Mouse (Mus musculus): ENCODE data around the gene Sez6l2. TPM values are rescaled to one million over a fixed set of nuclear protein-coding genes. Genes with fewer than 3 reads are reported as not detected.

The Sez6l2 gene
- polyA plus RNA-seq, 1 experiment from 2014 or later = 6.7 TPM

GRCm38 (mm10) chr7:126926299-126926698 is 24.1 kb upstream of the Sez6l2 start:
- DNase-seq (ENCODE audit: low spot score) = no peak
- H3K27ac ChIP-seq (ENCODE audit: low read depth, low read length) = no peak overlapping the region
- no peaks in the 10 kb centered on the region for H3K36me3 ChIP-seq (ENCODE audit: control insufficient read depth, insufficient read depth, low read length)
- H3K27me3 ChIP-seq (ENCODE audit: control insufficient read depth, insufficient read depth, low read length) = no peaks in the 10 kb centered on the region
- WGBS = 54% methylated on average over 3 of the region's 3 CpGs
- no peak overlapping the region for H3K4me3 ChIP-seq (ENCODE audit: low read depth, low read length)
- no peak for ATAC-seq (replicated peaks; ENCODE audit: low FRiP score)
- H3K9me3 ChIP-seq (ENCODE audit: control insufficient read depth, low read length) = no peaks in the 10 kb centered on the region
- no peak overlapping the region for H3K4me2 ChIP-seq (ENCODE audit: low read depth, low read length, severe bottlenecking)
- H3K4me1 ChIP-seq (replicated peaks; ENCODE audit: control insufficient read depth, insufficient read depth, low read length) = peaks cover 2% of the 10 kb centered on the region; the same call in 1 of the 2 replicates
- H3K9ac ChIP-seq (ENCODE audit: low read length) = no peak overlapping the region

DNA sequence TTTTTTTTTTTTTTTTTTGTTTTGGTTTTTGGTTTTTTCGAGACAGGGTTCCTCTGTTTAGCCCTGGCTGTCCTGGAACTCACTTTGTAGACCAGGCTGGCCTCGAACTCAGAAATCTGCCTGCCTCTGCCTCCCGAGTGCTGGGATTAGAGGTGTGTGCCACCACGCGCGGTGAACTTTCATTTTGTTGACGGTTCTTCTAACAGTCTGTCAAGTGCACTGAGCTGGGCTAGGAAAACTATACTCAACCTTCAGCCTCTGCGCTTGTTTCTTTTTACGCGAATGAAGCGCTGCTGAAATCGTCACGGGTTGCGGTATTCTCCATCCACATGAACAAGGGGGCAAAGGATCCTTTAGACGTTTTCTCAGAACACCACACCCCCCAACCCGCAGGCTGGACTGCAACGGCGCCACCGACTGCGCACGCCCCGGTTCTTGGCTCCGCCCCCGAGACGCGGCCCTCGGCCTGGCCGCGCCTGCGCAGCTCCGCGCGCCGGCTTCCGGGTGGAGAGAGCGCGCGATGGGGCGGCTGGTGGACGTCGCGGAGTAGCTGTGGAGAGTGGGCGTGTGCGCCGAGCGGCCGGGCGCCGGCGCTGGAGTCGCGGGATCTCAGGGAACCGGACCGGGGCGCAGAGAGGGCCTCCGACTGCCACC is 21.9 kb upstream of the Sez6l2 start, which contains the start of gene Kctd13:
Gene Kctd13 (plus strand): TSS at position 496 of the 654 bp plus-strand sequence.
- DNase-seq (ENCODE audit: low spot score) (peak; percentile 95), ATAC-seq (replicated peaks; ENCODE audit: low FRiP score) (peak; percentile 97)
- H3K27ac ChIP-seq (ENCODE audit: low read depth, low read length) = peak within 1 kb of the TSS; percentile 41; the same call in 1 of the 2 replicates
- no peaks in the 10 kb centered on the region for H3K36me3 ChIP-seq (ENCODE audit: control insufficient read depth, insufficient read depth, low read length)
- no peaks in the 10 kb centered on the region for H3K27me3 ChIP-seq (ENCODE audit: control insufficient read depth, insufficient read depth, low read length)
- H3K9ac ChIP-seq (ENCODE audit: low read length) = peak within 1 kb of the TSS; percentile 84
- WGBS = 5% methylated on average over 56 of the region's 56 CpGs
- H3K9me3 ChIP-seq (ENCODE audit: control insufficient read depth, low read length) = no peaks in the 10 kb centered on the region
- peak within 1 kb of the TSS; percentile 96 for H3K4me2 ChIP-seq (ENCODE audit: low read depth, low read length, severe bottlenecking)
- H3K4me1 ChIP-seq (replicated peaks; ENCODE audit: control insufficient read depth, insufficient read depth, low read length) = peaks cover 2% of the 10 kb centered on the region; the same call in 1 of the 2 replicates
- H3K4me3 ChIP-seq (ENCODE audit: low read depth, low read length) = peak within 1 kb of the TSS; percentile 84

- no peaks in the 10 kb centered on the region for H3K36me3 ChIP-seq (ENCODE audit: control insufficient read depth, insufficient read depth, low read length)
- DNase-seq (ENCODE audit: low spot score) = no peak
- no peaks in the 10 kb centered on the region for H3K27me3 ChIP-seq (ENCODE audit: control insufficient read depth, insufficient read depth, low read length)
- 1% methylated on average over 27 of the region's 27 CpGs for WGBS
- H3K4me1 ChIP-seq (replicated peaks; ENCODE audit: control insufficient read depth, insufficient read depth, low read length) = peaks cover 2% of the 10 kb centered on the region; the same call in 1 of the 2 replicates
- peak overlapping the region; percentile 41; the same call in 1 of the 2 replicates for H3K27ac ChIP-seq (ENCODE audit: low read depth, low read length)
- no peaks in the 10 kb centered on the region for H3K9me3 ChIP-seq (ENCODE audit: control insufficient read depth, low read length)
- peak; percentile 80 for ATAC-seq (replicated peaks; ENCODE audit: low FRiP score)
- H3K4me2 ChIP-seq (ENCODE audit: low read depth, low read length, severe bottlenecking) = peak overlapping the region; percentile 96
- peak overlapping the region; percentile 84 for H3K4me3 ChIP-seq (ENCODE audit: low read depth, low read length)
- peak overlapping the region; percentile 84 for H3K9ac ChIP-seq (ENCODE audit: low read length)
Observed at GRCm38 (mm10) chr7:126929046-126929445, 21.3 kb upstream of the Sez6l2 start.

DNA sequence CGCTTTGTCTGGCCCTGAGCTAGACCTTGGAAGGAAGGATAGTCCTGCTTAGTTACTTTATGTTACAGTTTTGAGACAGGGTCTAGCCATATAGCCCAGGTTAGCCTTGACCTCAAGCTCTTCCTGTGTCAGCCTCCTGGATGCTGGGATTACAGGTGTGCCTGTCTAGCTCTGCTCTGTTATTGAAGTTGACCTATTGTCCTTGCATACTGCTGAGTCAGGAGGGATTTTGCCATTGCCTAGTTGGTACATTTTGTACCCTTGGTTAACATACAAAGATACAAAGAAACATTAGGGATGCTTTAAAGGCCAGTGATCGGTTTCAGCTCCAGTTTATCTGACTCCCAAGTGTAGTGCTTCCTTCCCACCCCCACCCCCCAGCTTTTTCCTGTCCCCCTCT is 17.7 kb upstream of the Sez6l2 start:
- ATAC-seq (replicated peaks; ENCODE audit: low FRiP score) = no peak
- Histone ChIP-seq H3K27me3 (ENCODE audit: control insufficient read depth, insufficient read depth, low read length) (no peaks in the 10 kb centered on the region), H3K4me3 (ENCODE audit: low read depth, low read length) (no peak overlapping the region), H3K4me1 (replicated peaks; ENCODE audit: control insufficient read depth, insufficient read depth, low read length) (peaks cover 2% of the 10 kb centered on the region; the same call in 1 of the 2 replicates), H3K9me3 (ENCODE audit: control insufficient read depth, low read length) (no peaks in the 10 kb centered on the region), H3K27ac (ENCODE audit: low read depth, low read length) (no peak overlapping the region), H3K4me2 (ENCODE audit: low read depth, low read length, severe bottlenecking) (no peak overlapping the region), H3K36me3 (ENCODE audit: control insufficient read depth, insufficient read depth, low read length) (peaks cover 1% of the 10 kb centered on the region; the same call in 1 of the 2 replicates), H3K9ac (ENCODE audit: low read length) (no peak overlapping the region)
- no peak for DNase-seq (ENCODE audit: low spot score)
- 80% methylated on average over 2 of the region's 2 CpGs for WGBS

- Histone ChIP-seq H3K27ac (ENCODE audit: low read depth, low read length) (no peak overlapping the region), H3K9me3 (ENCODE audit: control insufficient read depth, low read length) (no peaks in the 10 kb centered on the region), H3K9ac (ENCODE audit: low read length) (no peak overlapping the region), H3K27me3 (ENCODE audit: control insufficient read depth, insufficient read depth, low read length) (no peaks in the 10 kb centered on the region), H3K4me3 (ENCODE audit: low read depth, low read length) (no peak overlapping the region), H3K36me3 (ENCODE audit: control insufficient read depth, insufficient read depth, low read length) (peaks cover 6% of the 10 kb centered on the region; the same call in 1 of the 2 replicates), H3K4me1 (replicated peaks; ENCODE audit: control insufficient read depth, insufficient read depth, low read length) (no peaks in the 10 kb centered on the region), H3K4me2 (ENCODE audit: low read depth, low read length, severe bottlenecking) (no peak overlapping the region)
- no peak for ATAC-seq (replicated peaks; ENCODE audit: low FRiP score)
- 50% methylated on average over 6 of the region's 6 CpGs for WGBS
- DNase-seq (ENCODE audit: low spot score) = no peak
Observed at GRCm38 (mm10) chr7:126941171-126941570, 9.2 kb upstream of the Sez6l2 start.

DNA sequence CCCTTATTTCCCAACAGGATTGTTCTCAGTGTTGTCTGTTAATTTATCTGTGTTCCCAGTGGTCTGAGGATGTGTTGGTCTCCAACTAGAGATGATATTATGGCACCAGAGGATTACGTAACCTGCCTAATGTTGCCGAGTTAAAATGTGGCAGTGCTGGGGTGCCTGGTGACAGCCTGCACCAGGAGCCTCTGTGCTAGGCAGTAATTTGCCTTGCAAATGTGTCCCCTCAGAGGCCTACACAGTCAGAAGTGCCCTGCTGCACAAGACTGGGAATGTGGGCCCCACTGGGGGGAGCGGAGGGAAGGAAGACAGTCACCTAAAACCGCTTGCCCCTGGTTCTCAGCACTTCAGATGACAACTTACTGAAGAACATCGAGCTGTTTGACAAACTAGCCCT is 8.6 kb upstream of the Sez6l2 start:
- Histone ChIP-seq H3K4me3 (ENCODE audit: low read depth, low read length) (no peak overlapping the region), H3K9ac (ENCODE audit: low read length) (no peak overlapping the region), H3K9me3 (ENCODE audit: control insufficient read depth, low read length) (no peaks in the 10 kb centered on the region), H3K27ac (ENCODE audit: low read depth, low read length) (no peak overlapping the region), H3K27me3 (ENCODE audit: control insufficient read depth, insufficient read depth, low read length) (no peaks in the 10 kb centered on the region), H3K4me1 (replicated peaks; ENCODE audit: control insufficient read depth, insufficient read depth, low read length) (no peaks in the 10 kb centered on the region), H3K4me2 (ENCODE audit: low read depth, low read length, severe bottlenecking) (no peak overlapping the region), H3K36me3 (ENCODE audit: control insufficient read depth, insufficient read depth, low read length) (peaks cover 6% of the 10 kb centered on the region; the same call in 1 of the 2 replicates)
- DNase-seq (ENCODE audit: low spot score) = no peak
- 78% methylated on average over 5 of the region's 5 CpGs for WGBS
- ATAC-seq (replicated peaks; ENCODE audit: low FRiP score) = no peak

GRCm38 (mm10) chr7:126946530-126946929 is 3.8 kb upstream of the Sez6l2 start:
- no peak overlapping the region for H3K9ac ChIP-seq (ENCODE audit: low read length)

DNA sequence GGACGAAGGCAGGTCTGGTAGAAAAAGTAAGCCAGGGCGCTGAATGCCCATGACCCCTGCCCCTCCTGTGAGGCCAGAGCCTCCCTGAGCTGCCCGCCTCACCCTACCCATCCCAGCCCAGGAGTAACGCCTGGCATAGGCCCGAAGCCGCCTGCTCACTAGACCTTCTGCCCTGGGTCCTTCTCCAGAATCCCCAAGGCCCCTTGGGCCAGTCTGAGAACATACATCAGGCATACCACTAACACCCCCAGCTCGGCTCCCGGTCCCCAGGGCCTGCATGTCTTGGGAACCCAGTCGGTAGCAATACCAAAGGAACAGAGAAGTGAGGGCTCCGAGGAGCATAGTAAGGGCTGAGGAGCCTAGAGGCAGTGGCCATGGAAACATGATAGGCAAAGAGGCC is 1.7 kb upstream of the Sez6l2 start:
- H3K4me3 ChIP-seq (ENCODE audit: low read depth, low read length) = no peak overlapping the region
- peaks cover 20% of the 10 kb centered on the region for H3K27me3 ChIP-seq (ENCODE audit: control insufficient read depth, insufficient read depth, low read length)
- H3K27ac ChIP-seq (ENCODE audit: low read depth, low read length) = no peak overlapping the region
- 83% methylated on average over 10 of the region's 10 CpGs for WGBS
- no peaks in the 10 kb centered on the region for H3K9me3 ChIP-seq (ENCODE audit: control insufficient read depth, low read length)
- DNase-seq (ENCODE audit: low spot score) (no peak), ATAC-seq (replicated peaks; ENCODE audit: low FRiP score) (no peak)
- peaks cover 3% of the 10 kb centered on the region; the same call in 1 of the 2 replicates for H3K36me3 ChIP-seq (ENCODE audit: control insufficient read depth, insufficient read depth, low read length)
- peaks cover 7% of the 10 kb centered on the region; the same call in 1 of the 2 replicates for H3K4me1 ChIP-seq (replicated peaks; ENCODE audit: control insufficient read depth, insufficient read depth, low read length)
- H3K4me2 ChIP-seq (ENCODE audit: low read depth, low read length, severe bottlenecking) = no peak overlapping the region
- H3K9ac ChIP-seq (ENCODE audit: low read length) = no peak overlapping the region

More at GRCm38 (mm10) chr7:126946530-126946929, 3.8 kb upstream of the Sez6l2 start:
- 37% methylated on average over 3 of the region's 3 CpGs for WGBS
- no peak for ATAC-seq (replicated peaks; ENCODE audit: low FRiP score)
- no peak for DNase-seq (ENCODE audit: low spot score)
- Histone ChIP-seq H3K36me3 (ENCODE audit: control insufficient read depth, insufficient read depth, low read length) (peaks cover 3% of the 10 kb centered on the region; the same call in 1 of the 2 replicates), H3K4me2 (ENCODE audit: low read depth, low read length, severe bottlenecking) (no peak overlapping the region), H3K9me3 (ENCODE audit: control insufficient read depth, low read length) (no peaks in the 10 kb centered on the region), H3K4me1 (replicated peaks; ENCODE audit: control insufficient read depth, insufficient read depth, low read length) (peaks cover 3% of the 10 kb centered on the region; the same call in 1 of the 2 replicates), H3K27ac (ENCODE audit: low read depth, low read length) (no peak overlapping the region), H3K27me3 (ENCODE audit: control insufficient read depth, insufficient read depth, low read length) (peaks cover 15% of the 10 kb centered on the region), H3K4me3 (ENCODE audit: low read depth, low read length) (no peak overlapping the region)

Measured in forebrain, embryonic 11.5 days (tissue).